Mouse (Mus musculus): ENCODE measurements around the gene Gm20388.

- TF ChIP-seq POLR2A (IDR thresholded peaks at IDR 0.05; ENCODE audit: insufficient read depth, low read length) (no peak), CTCF (IDR thresholded peaks at IDR 0.05; ENCODE audit: low read depth, low read length) (no peak)
Observed at GRCm38 (mm10) chr8:124316466-124317136, 4406.0 kb downstream of the Gm20388 start.

All from ES-Bruce4 (cell line).